Mouse (Mus musculus) bone marrow, adult 2 months (tissue): Measurements from ENCODE around the gene Specc1l. TPM values are rescaled to one million over a fixed set of nuclear protein-coding genes. Genes with fewer than 3 reads are reported as not detected.

Experiments used
- H3K27ac ChIP-seq: fragments of 200-500 bp; 2 replicates; pipeline ENCODE4 v1.5.1; 2012; ENCODE audit warnings: low read depth, mild to moderate bottlenecking, control low read depth, inconsistent platforms, low read length; ENCODE audit not compliant: control insufficient read depth, poor library complexity, insufficient read depth
- H3K4me1 ChIP-seq: fragments of 200-500 bp; 2 replicates; pipeline ENCODE4 v1.6.1; 2011; ENCODE audit warnings: low read length; ENCODE audit not compliant: control insufficient read depth, insufficient read depth
- H3K4me3 ChIP-seq: fragments of 200-500 bp; replicated peaks from 2 replicates; pipeline ENCODE3; 2011; ENCODE audit warnings: mild to moderate bottlenecking, low read depth, low read length, control low read depth; ENCODE audit not compliant: control insufficient read depth
- CTCF ChIP-seq: fragments of 200-500 bp; IDR thresholded peaks from 2 replicates; pipeline ENCODE4 v1.5.1; 2011; ENCODE audit warnings: low read length, control low read depth; ENCODE audit not compliant: control insufficient read depth, insufficient read depth
- POLR2A ChIP-seq: fragments of 200-500 bp; IDR thresholded peaks from 2 replicates; pipeline ENCODE4 v1.6.1; 2011; ENCODE audit warnings: low read depth, mild to moderate bottlenecking, control low read depth, low read length, borderline replicate concordance; ENCODE audit not compliant: control insufficient read depth
- WGBS: fragments of 180-500 bp; shearing (Covaris S2); methylation state at CpG from one replicate; pipeline ENCODE4 v1.1.7; 2018; 5-methylcytosine and 5-hydroxymethylcytosine counted together
- polyA plus RNA-seq: library from polyadenylated mRNA; stranded (reverse); fragments of >200 nt; gene quantifications from 2 replicates; pipeline ENCODE4 v1.2.4, GENCODE M21; 2011; ENCODE audit warnings: low replicate concordance; ENCODE audit not compliant: missing spikeins, insufficient read depth, insufficient read length

Specc1l gene
- polyA plus RNA-seq, 1 experiment, result 10.4 TPM

DNA sequence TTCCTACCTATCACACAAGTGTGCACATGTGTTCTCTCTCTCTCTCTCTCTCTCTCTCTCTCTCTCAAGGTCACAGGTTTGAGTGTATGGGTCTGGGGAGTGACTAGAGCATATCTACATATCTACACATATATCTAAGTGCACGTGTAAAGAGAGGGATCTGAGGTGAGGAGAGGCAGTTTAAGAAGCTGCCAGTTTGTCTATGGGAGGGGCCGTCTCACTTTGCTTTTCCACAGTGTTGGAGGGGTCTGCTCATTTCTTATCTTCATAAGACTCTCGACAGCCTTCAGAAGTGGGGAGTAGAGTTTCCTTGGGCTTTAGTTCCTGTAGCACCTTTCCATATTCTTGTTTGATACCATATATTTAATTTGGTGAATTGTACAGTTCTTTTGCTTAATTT is 81.4 kb downstream of the Specc1l start:
- TF ChIP-seq POLR2A (no peak), CTCF (no peak)
- WGBS, result 56% methylated on average over 3 of the region's 3 CpGs
- Histone ChIP-seq H3K4me3 (no peak overlapping the region), H3K4me1 (peaks cover 4% of the 10 kb centered on the region), H3K27ac (no peak overlapping the region)

GRCm38 (mm10) chr10:75294362-75294761 is 82.5 kb downstream of the Specc1l start:
- no peak overlapping the region for H3K27ac ChIP-seq
- H3K4me1 ChIP-seq, result peaks cover 1% of the 10 kb centered on the region; the same call in 1 of the 2 replicates
- 79% methylated on average over 4 of the region's 4 CpGs for WGBS
- H3K4me3 ChIP-seq, result no peak overlapping the region
- TF ChIP-seq POLR2A, result no peak
- no peak for TF ChIP-seq CTCF

- WGBS, result 35% methylated on average over 4 of the region's 4 CpGs
- TF ChIP-seq CTCF (no peak), POLR2A (no peak)
- H3K27ac ChIP-seq, result no peak overlapping the region
- H3K4me1 ChIP-seq, result peaks cover 1% of the 10 kb centered on the region; the same call in 1 of the 2 replicates
- no peak overlapping the region for H3K4me3 ChIP-seq
Measured at GRCm38 (mm10) chr10:75294926-75295325, 83.1 kb downstream of the Specc1l start.

DNA sequence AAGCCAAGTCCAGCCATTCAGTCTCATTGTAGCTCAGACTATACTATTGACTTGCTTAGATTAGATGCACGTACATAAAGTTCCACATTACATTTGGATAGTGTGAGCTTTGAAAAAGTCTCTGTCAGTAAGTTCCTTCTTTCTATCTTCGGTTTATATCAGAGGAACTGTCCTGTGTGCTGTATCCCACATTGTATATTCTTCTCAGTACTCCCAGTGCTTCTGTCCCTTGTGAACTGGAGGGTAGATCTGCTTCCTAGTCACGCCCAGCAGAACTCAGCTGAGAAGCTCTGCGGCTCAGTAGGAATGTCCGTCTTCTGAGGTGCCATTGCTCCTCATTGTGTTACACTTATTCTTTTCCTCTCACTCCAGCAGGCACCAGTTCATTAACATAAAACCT is 86.7 kb downstream of the Specc1l start:
- no peak overlapping the region for H3K27ac ChIP-seq
- TF ChIP-seq POLR2A, result no peak
- no peak for TF ChIP-seq CTCF
- 68% methylated on average over 5 of the region's 5 CpGs for WGBS
- H3K4me3 ChIP-seq, result no peak overlapping the region
- peaks cover 9% of the 10 kb centered on the region for H3K4me1 ChIP-seq

DNA sequence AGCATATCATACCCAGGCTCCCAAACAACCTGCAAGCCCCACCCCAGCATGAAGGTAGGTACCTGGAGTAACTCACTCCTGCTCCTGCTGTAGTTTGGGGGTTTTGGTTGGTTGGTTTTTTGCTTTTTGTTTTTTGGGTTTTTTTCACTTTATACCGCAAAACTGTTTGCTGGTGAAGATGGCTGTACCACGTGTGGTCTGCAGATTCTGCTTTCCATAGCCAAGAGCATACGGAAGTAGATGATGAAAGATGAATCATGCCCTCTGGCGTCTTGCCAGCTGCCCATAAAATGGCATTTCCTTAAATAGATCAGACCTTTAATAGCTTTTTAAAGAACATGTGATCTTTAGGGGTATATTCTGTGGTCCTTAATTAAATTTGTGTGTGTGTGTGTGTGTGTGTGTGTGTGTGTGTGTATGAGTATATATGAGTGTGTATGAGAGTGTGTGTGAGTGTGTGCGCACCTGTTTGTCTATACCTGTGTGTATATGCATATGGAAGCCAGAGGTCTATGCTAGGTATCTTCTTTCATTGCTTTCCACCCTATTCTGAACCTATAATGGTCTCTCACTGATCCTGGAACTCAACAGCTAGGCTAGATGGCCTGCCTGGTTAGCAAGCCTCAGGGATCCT is 88.0 kb downstream of the Specc1l start:
- TF ChIP-seq POLR2A, result no peak
- TF ChIP-seq CTCF, result no peak
- Histone ChIP-seq H3K4me1 (peaks cover 9% of the 10 kb centered on the region), H3K4me3 (no peak overlapping the region), H3K27ac (no peak overlapping the region)
- 19% methylated on average over 5 of the region's 5 CpGs for WGBS

GRCm38 (mm10) chr10:75301195-75301806 is 89.4 kb downstream of the Specc1l start:
- H3K4me3 ChIP-seq, result no peak overlapping the region
- H3K27ac ChIP-seq, result peak overlapping the region; percentile 15; the same call in 1 of the 2 replicates
- peaks cover 9% of the 10 kb centered on the region for H3K4me1 ChIP-seq
- TF ChIP-seq CTCF, result no peak
- TF ChIP-seq POLR2A, result no peak
- WGBS, result 58% methylated on average over 12 of the region's 12 CpGs

DNA sequence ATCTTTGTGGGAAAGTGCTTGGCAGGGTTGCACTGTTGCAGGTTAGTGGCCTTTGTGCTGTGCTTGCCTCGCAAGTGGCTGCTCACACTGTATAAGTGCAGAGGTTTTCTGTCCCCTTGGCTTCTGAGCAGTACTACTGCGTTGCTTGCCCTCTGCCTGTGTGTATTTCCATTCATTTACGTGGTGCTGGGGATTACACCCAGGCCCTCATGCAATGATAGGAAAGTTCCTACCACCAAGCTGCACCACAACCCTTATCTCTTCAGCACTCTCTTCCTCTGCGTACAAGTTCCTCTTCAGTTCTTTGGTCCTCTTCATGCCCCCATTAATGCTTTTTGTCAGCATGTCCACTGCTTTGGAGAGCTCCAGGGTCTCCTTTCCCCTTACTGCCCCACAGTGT is 90.1 kb downstream of the Specc1l start:
- TF ChIP-seq POLR2A (no peak), CTCF (no peak)
- Histone ChIP-seq H3K27ac (peak overlapping the region; percentile 15; the same call in 1 of the 2 replicates), H3K4me3 (no peak overlapping the region), H3K4me1 (peaks cover 9% of the 10 kb centered on the region)
- WGBS, result 19% methylated on average over 4 of the region's 4 CpGs

- Histone ChIP-seq H3K27ac (no peak overlapping the region), H3K4me1 (peaks cover 9% of the 10 kb centered on the region), H3K4me3 (no peak overlapping the region)
- 65% methylated on average over 4 of the region's 4 CpGs for WGBS
- no peak for TF ChIP-seq CTCF
- TF ChIP-seq POLR2A, result no peak
Measured at GRCm38 (mm10) chr10:75302536-75302935, 90.7 kb downstream of the Specc1l start.
